Mouse (Mus musculus) brain, embryonic 18.5 days (tissue): ENCODE measurements around the gene Bicc1.

Experiments used
- DNase-seq: peaks from one replicate; pipeline ENCODE4 v3.0.0-alpha.2; 2012; ENCODE audit warnings: low read depth, low spot score

Bicc1 gene

GRCm38 (mm10) chr10:71159676-71160235 lies at the start of gene Bicc1:
Bicc1 (minus strand) TSS chr10:71159700.
- DNase-seq = no peak

GRCm38 (mm10) chr10:71201512-71201911 lies 42.0 kb upstream of the Bicc1 start:
- DNase-seq = no peak

GRCm38 (mm10) chr10:71200964-71201363 lies 41.5 kb upstream of the Bicc1 start:
- DNase-seq = no peak

GRCm38 (mm10) chr10:71198676-71199075 lies 39.2 kb upstream of the Bicc1 start:
- no peak for DNase-seq

GRCm38 (mm10) chr10:71197036-71197785 lies 37.7 kb upstream of the Bicc1 start:
- no peak for DNase-seq

- no peak for DNase-seq
These were observed 36.0 kb upstream of the Bicc1 start for GRCm38 (mm10) chr10:71195501-71195900.

GRCm38 (mm10) chr10:71194713-71195112 lies 35.2 kb upstream of the Bicc1 start:
- no peak for DNase-seq

GRCm38 (mm10) chr10:71193319-71193718 lies 33.8 kb upstream of the Bicc1 start:
- no peak for DNase-seq

GRCm38 (mm10) chr10:71192886-71193285 lies 33.4 kb upstream of the Bicc1 start:
- DNase-seq = no peak

- no peak for DNase-seq
These were observed 29.2 kb upstream of the Bicc1 start for GRCm38 (mm10) chr10:71188681-71189080.

GRCm38 (mm10) chr10:71185059-71185458 lies 25.6 kb upstream of the Bicc1 start:
- no peak for DNase-seq

GRCm38 (mm10) chr10:71183339-71184031 lies 24.0 kb upstream of the Bicc1 start:
- no peak for DNase-seq

GRCm38 (mm10) chr10:71181931-71182330 lies 22.4 kb upstream of the Bicc1 start:
- no peak for DNase-seq

- DNase-seq = no peak
These were observed 21.6 kb upstream of the Bicc1 start for GRCm38 (mm10) chr10:71181091-71181490.

GRCm38 (mm10) chr10:71180057-71180456 lies 20.6 kb upstream of the Bicc1 start:
- DNase-seq = no peak

- no peak for DNase-seq
These were observed 17.7 kb upstream of the Bicc1 start for GRCm38 (mm10) chr10:71177201-71177600.

- no peak for DNase-seq
These were observed 16.8 kb upstream of the Bicc1 start for GRCm38 (mm10) chr10:71176341-71176740.

GRCm38 (mm10) chr10:71175280-71175679 lies 15.8 kb upstream of the Bicc1 start:
- no peak for DNase-seq

GRCm38 (mm10) chr10:71171414-71171813 lies 11.9 kb upstream of the Bicc1 start:
- DNase-seq = no peak

GRCm38 (mm10) chr10:71170771-71171170 lies 11.3 kb upstream of the Bicc1 start:
- no peak for DNase-seq

- no peak for DNase-seq
These were observed 10.3 kb upstream of the Bicc1 start for GRCm38 (mm10) chr10:71169811-71170210.

- DNase-seq = no peak
These were observed 9.7 kb upstream of the Bicc1 start for GRCm38 (mm10) chr10:71169171-71169570.

GRCm38 (mm10) chr10:71160449-71160848 lies 949 bp upstream of the Bicc1 start:
- DNase-seq = no peak
